Mouse (Mus musculus): ENCODE results near the gene Rfc5. TPM values are rescaled to one million over a fixed set of nuclear protein-coding genes. Genes with fewer than 3 reads are reported as not detected.
A peak's percentile ranks its signal among the peaks of the same experiment; 100 is the strongest.

Rfc5 gene
- total RNA-seq, 1 experiment = 173 TPM

DNA sequence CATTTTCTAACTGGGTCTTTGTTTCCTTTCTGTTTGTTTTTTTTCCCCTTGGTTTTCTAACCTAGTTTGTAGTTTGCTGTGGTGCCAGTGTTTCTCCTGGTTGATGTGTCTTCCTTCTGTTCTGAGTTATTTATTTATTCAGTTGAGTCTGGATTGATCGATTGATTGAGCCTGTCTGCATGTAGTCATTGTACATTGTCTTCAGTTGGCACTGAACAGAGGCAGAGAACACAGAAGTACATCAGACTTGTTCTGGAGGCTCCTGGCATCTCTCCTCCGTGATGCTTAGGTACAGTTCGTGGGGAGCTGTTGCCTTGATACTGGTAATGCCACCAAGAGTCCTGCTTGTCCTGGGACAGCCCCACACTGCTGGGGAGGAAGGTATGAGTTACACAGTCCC lies 24.0 kb downstream of the Rfc5 start:
- no peak for TF ChIP-seq CHD2 (IDR thresholded peaks at IDR 0.05; ENCODE audit: low read depth, low read length)
- no peak for TF ChIP-seq MAFK (IDR thresholded peaks at IDR 0.05; ENCODE audit: insufficient read depth, low read depth, low read length)
- no peak for TF ChIP-seq ZNF384 (IDR thresholded peaks at IDR 0.05; ENCODE audit: low read depth, low read length)
- TF ChIP-seq HCFC1 (IDR thresholded peaks at IDR 0.05; ENCODE audit: borderline replicate concordance, insufficient read depth, low read length) = no peak
- TF ChIP-seq ZC3H11A (IDR thresholded peaks at IDR 0.05; ENCODE audit: borderline replicate concordance, low read depth, low read length) = no peak
- H3K9ac ChIP-seq (ENCODE audit: insufficient read depth, low read depth, low read length, poor library complexity, severe bottlenecking) = peak overlapping the region; percentile 46; the same call in 1 of the 2 replicates
- H3K27ac ChIP-seq (ENCODE audit: insufficient read depth, low read depth, low read length, poor library complexity, severe bottlenecking) = no peak overlapping the region
- no peaks in the 10 kb centered on the region for H3K9me3 ChIP-seq (ENCODE audit: control insufficient read depth, insufficient read depth, low read depth, low read length)
- in situ Hi-C loops (cut with MboI; ENCODE audit: low sequenced_read_pairs in 2 of 2, unreplicated experiment in 2 of 2) = no loop called here
- no peak overlapping the region for H3K4me3 ChIP-seq (ENCODE audit: insufficient read depth in 1 of 2, low read depth in 1 of 2, low read length in 2 of 2, poor library complexity in 1 of 2, severe bottlenecking in 1 of 2)
- H3K36me3 ChIP-seq (ENCODE audit: control insufficient read depth, insufficient read depth, low read length, poor library complexity, severe bottlenecking) = peaks cover 52% of the 10 kb centered on the region
- no peak for DNase-seq (ENCODE audit: low read depth, low spot score)
- H3K4me1 ChIP-seq (ENCODE audit: control insufficient read depth in 2 of 2, insufficient read depth in 2 of 2, low read length in 2 of 2, poor library complexity in 1 of 2) = peaks cover 29 to 36% of the 10 kb centered on the region in 2 experiments

DNA sequence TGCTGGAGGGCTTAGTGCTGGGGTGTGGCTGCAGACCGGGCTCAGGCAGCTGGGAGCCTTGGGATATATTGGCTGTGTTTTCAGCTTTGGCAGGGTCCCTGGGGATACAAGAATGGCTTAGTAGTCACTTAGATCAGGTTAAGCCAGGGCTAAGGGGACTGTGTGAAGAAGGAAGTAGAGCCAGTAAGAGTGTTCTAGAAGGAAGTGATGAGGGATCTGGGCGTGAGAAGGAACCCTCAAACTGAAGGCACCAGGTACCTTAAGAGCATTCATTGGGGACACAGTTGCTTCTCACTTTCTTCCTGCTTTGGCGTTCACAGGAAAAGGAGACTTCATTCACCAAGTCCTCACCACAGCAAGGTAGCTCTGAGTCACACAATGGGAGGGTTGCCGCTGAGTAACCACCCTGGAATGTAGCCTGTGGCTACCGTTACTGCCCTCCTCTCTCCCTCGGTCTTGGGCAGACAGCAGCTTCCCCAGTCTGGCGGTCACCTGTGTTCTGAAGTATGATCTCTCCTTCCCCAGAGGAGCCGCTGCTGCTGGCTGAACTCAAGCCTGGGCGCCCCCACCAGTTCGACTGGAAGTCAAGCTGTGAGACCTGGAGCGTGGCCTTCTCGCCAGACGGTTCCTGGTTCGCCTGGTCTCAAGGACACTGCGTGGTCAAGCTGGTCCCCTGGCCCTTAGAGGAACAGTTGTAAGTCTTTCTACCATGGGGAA lies 25.6 kb downstream of the Rfc5 start:
- no peaks in the 10 kb centered on the region for H3K9me3 ChIP-seq (ENCODE audit: control insufficient read depth, insufficient read depth, low read depth, low read length)
- DNase-seq (ENCODE audit: low read depth, low spot score) = no peak
- H3K27ac ChIP-seq (ENCODE audit: insufficient read depth, low read depth, low read length, poor library complexity, severe bottlenecking) = peak overlapping the region; percentile 4; the same call in 1 of the 2 replicates
- in situ Hi-C loops (cut with MboI; ENCODE audit: low sequenced_read_pairs in 2 of 2, unreplicated experiment in 2 of 2) = no loop called here
- TF ChIP-seq MAFK (IDR thresholded peaks at IDR 0.05; ENCODE audit: insufficient read depth, low read depth, low read length) (no peak), ZNF384 (IDR thresholded peaks at IDR 0.05; ENCODE audit: low read depth, low read length) (no peak), CHD2 (IDR thresholded peaks at IDR 0.05; ENCODE audit: low read depth, low read length) (no peak), HCFC1 (IDR thresholded peaks at IDR 0.05; ENCODE audit: borderline replicate concordance, insufficient read depth, low read length) (no peak), ZC3H11A (IDR thresholded peaks at IDR 0.05; ENCODE audit: borderline replicate concordance, low read depth, low read length) (no peak)
- H3K9ac ChIP-seq (ENCODE audit: insufficient read depth, low read depth, low read length, poor library complexity, severe bottlenecking) = peak overlapping the region; percentile 29
- peaks cover 36% of the 10 kb centered on the region for H3K36me3 ChIP-seq (ENCODE audit: control insufficient read depth, insufficient read depth, low read length, poor library complexity, severe bottlenecking)
- H3K4me1 ChIP-seq (ENCODE audit: control insufficient read depth in 2 of 2, insufficient read depth in 2 of 2, low read length in 2 of 2, poor library complexity in 1 of 2) = peaks cover 38 to 39% of the 10 kb centered on the region in 2 experiments
- H3K4me3 ChIP-seq (ENCODE audit: insufficient read depth in 1 of 2, low read depth in 1 of 2, low read length in 2 of 2, poor library complexity in 1 of 2, severe bottlenecking in 1 of 2) = peak overlapping the region in 1 of 2 experiments; percentile 10; a peak in 2 of 4 replicates

DNA sequence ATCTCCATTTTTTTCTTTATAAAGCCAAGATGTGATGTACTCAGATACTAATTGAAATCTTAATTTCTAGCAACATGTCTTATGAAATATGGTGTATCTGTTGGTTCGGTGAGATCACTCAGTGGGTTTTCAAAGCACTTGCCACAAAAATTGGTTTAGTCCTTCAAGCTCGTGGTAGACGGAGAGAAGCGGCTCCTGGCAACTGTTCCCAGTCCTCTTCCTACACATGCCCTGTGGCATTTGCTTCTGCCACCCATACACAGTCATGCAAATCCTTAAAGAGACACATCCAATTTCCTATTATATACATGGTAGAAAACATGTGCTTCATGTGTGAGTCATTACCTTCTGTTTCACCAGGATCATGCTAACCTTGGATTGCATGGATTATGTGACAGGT lies 27.3 kb downstream of the Rfc5 start:
- Histone ChIP-seq H3K9me3 (ENCODE audit: control insufficient read depth, insufficient read depth, low read depth, low read length) (no peaks in the 10 kb centered on the region), H3K9ac (ENCODE audit: insufficient read depth, low read depth, low read length, poor library complexity, severe bottlenecking) (no peak overlapping the region), H3K4me1 (ENCODE audit: control insufficient read depth in 2 of 2, insufficient read depth in 2 of 2, low read length in 2 of 2, poor library complexity in 1 of 2) (peaks cover 36 to 37% of the 10 kb centered on the region in 2 experiments), H3K36me3 (ENCODE audit: control insufficient read depth, insufficient read depth, low read length, poor library complexity, severe bottlenecking) (peaks cover 27% of the 10 kb centered on the region), H3K27ac (ENCODE audit: insufficient read depth, low read depth, low read length, poor library complexity, severe bottlenecking) (no peak overlapping the region; the same call in 1 of the 2 replicates), H3K4me3 (ENCODE audit: insufficient read depth in 1 of 2, low read depth in 1 of 2, low read length in 2 of 2, poor library complexity in 1 of 2, severe bottlenecking in 1 of 2) (0 out of 4 replicates have a peak overlapping the region, but pooled peaks of 1 of the 2 experiments have one; percentile 12)
- in situ Hi-C loops (cut with MboI; ENCODE audit: low sequenced_read_pairs in 2 of 2, unreplicated experiment in 2 of 2) = no loop called here
- TF ChIP-seq ZNF384 (IDR thresholded peaks at IDR 0.05; ENCODE audit: low read depth, low read length) (no peak), CHD2 (IDR thresholded peaks at IDR 0.05; ENCODE audit: low read depth, low read length) (no peak), HCFC1 (IDR thresholded peaks at IDR 0.05; ENCODE audit: borderline replicate concordance, insufficient read depth, low read length) (no peak), ZC3H11A (IDR thresholded peaks at IDR 0.05; ENCODE audit: borderline replicate concordance, low read depth, low read length) (no peak), MAFK (IDR thresholded peaks at IDR 0.05; ENCODE audit: insufficient read depth, low read depth, low read length) (no peak)
- DNase-seq (ENCODE audit: low read depth, low spot score) = no peak

DNA sequence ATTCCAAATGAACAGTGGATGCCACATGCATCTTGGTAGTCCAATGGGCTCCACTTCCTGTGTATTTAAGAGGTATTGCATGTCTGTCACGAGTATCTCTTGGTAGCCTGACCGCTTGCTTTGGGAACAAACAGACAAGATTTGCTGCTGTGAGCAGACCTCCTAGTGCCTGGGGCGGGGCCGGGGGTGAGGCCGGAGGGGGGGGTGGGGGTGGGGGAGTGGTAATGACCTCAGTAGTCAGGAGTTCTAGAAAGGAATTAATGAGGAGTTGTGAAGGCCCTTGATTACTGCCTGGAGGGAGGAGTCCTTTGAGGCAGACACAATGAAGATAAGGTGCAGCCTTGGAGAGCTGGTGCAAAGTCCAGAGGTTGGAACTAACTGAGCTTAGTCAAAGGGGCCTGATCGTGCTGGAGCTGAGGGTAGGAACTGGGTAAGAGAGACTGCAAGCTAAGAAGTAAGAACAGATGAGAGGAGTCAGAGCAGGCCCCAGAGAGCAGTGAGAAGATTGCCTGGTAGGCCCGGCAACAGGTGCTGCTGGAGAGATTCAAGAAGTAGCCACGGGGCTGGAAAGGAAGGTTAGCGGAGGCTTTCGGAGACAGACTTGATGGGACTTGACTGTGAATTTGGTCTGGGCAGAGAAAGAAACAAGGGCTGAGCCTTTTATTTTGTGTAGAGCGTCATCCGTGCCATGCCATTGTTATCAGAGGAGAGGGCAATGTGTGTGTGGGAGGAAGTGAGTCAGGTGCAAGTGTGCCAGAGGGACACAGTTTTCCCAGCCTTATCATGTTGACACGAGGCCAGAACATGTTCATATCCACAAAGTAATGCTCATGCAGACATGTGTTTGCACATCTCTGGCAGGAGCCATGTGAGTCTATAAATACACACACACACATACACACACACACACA lies 28.0 kb downstream of the Rfc5 start:
- no peaks in the 10 kb centered on the region for H3K9me3 ChIP-seq (ENCODE audit: control insufficient read depth, insufficient read depth, low read depth, low read length)
- H3K27ac ChIP-seq (ENCODE audit: insufficient read depth, low read depth, low read length, poor library complexity, severe bottlenecking) = peak overlapping the region; percentile 87
- peak overlapping the region; percentile 12 to 40 for H3K4me3 ChIP-seq (ENCODE audit: insufficient read depth in 1 of 2, low read depth in 1 of 2, low read length in 2 of 2, poor library complexity in 1 of 2, severe bottlenecking in 1 of 2)
- no peak for DNase-seq (ENCODE audit: low read depth, low spot score)
- in situ Hi-C loops (cut with MboI; ENCODE audit: low sequenced_read_pairs in 2 of 2, unreplicated experiment in 2 of 2) = no loop called here
- H3K4me1 ChIP-seq (ENCODE audit: control insufficient read depth in 2 of 2, insufficient read depth in 2 of 2, low read length in 2 of 2, poor library complexity in 1 of 2) = peaks cover 33 to 35% of the 10 kb centered on the region in 2 experiments
- peak overlapping the region; percentile 51; the same call in 1 of the 2 replicates for H3K9ac ChIP-seq (ENCODE audit: insufficient read depth, low read depth, low read length, poor library complexity, severe bottlenecking)
- peaks cover 22% of the 10 kb centered on the region for H3K36me3 ChIP-seq (ENCODE audit: control insufficient read depth, insufficient read depth, low read length, poor library complexity, severe bottlenecking)
- TF ChIP-seq CHD2 (IDR thresholded peaks at IDR 0.05; ENCODE audit: low read depth, low read length) = no peak
- TF ChIP-seq ZNF384 (IDR thresholded peaks at IDR 0.05; ENCODE audit: low read depth, low read length) = no peak
- TF ChIP-seq HCFC1 (IDR thresholded peaks at IDR 0.05; ENCODE audit: borderline replicate concordance, insufficient read depth, low read length) = no peak
- TF ChIP-seq MAFK (IDR thresholded peaks at IDR 0.05; ENCODE audit: insufficient read depth, low read depth, low read length) = no peak
- TF ChIP-seq ZC3H11A (IDR thresholded peaks at IDR 0.05; ENCODE audit: borderline replicate concordance, low read depth, low read length) = no peak
